Mouse (Mus musculus): ENCODE results near the gene C1qa.

DNA sequence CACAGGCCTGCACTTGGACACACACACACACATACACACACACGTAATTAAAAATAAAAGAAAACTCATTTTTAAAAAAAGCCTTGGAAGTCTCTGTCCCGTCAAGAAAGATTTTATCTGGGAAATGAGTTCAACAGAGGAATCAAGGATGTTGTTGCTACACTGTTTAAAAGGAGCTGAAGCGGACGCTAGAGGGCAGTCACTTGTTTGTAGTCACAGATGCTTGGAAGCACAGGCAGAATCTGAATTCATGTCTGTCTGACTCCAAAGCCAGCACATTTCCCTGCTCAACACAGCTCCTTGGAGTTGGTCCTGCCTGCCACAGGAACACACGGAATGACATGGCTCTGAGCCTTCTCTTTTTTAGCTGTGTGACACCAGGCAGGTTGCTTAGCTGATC is 20.0 kb downstream of the C1qa start:
- TF ChIP-seq CTCF (IDR thresholded peaks at IDR 0.05; ENCODE audit: control insufficient read depth, insufficient read depth, insufficient replicate concordance, low read depth, low read length) (peak; percentile 16; the same call in 1 of the 2 replicates), POLR2A (IDR thresholded peaks at IDR 0.05; ENCODE audit: control insufficient read depth, low read depth, low read length) (no peak)

All from testis, adult 2 months (tissue).